Mouse (Mus musculus): ENCODE data around the gene Clrn1.
"Not testable (repeated sequence)": the region's sequence is repeated elsewhere in the genome, so short reads cannot be mapped to it uniquely, and the experiment has no call there.

The Clrn1 gene

GRCm38 (mm10) chr3:58884801-58885573 is at the start of gene Clrn1:
Clrn1 (minus strand) TSS chr3:58885340.
- CTCF ChIA-PET, result no interaction called here

- CTCF ChIA-PET, result no interaction called here
These were observed 38.9 kb upstream of the Clrn1 start for GRCm38 (mm10) chr3:58924027-58924426.

- CTCF ChIA-PET, result no interaction called here
These were observed 38.0 kb upstream of the Clrn1 start for GRCm38 (mm10) chr3:58923140-58923539.

GRCm38 (mm10) chr3:58922636-58923035 is 37.5 kb upstream of the Clrn1 start:
- CTCF ChIA-PET, result no interaction called here

- CTCF ChIA-PET, result no interaction called here
These were observed 36.2 kb upstream of the Clrn1 start for GRCm38 (mm10) chr3:58921316-58921715.

- CTCF ChIA-PET, result no interaction called here
These were observed 19.5 kb upstream of the Clrn1 start for GRCm38 (mm10) chr3:58904656-58905055.

- CTCF ChIA-PET, result interaction anchor here (0.6 kb wide), 1 partner anchor 10 kb away, joined by 3 read pairs; no protein-coding TSS in a partner anchor
These were observed 17.1 kb upstream of the Clrn1 start for GRCm38 (mm10) chr3:58902051-58902758.

- CTCF ChIA-PET, result no interaction called here
These were observed 10.0 kb upstream of the Clrn1 start for GRCm38 (mm10) chr3:58895131-58895530.

GRCm38 (mm10) chr3:58894529-58894928 is 9.4 kb upstream of the Clrn1 start:
- CTCF ChIA-PET, result no interaction called here

GRCm38 (mm10) chr3:58889670-58890069 is 4.5 kb upstream of the Clrn1 start:
- CTCF ChIA-PET, result no interaction called here

- CTCF ChIA-PET, result no interaction called here
These were observed 3.1 kb upstream of the Clrn1 start for GRCm38 (mm10) chr3:58888131-58888715.

GRCm38 (mm10) chr3:58887719-58888118 is 2.6 kb upstream of the Clrn1 start:
- CTCF ChIA-PET, result no interaction called here

- CTCF ChIA-PET, result no interaction called here
These were observed 1.6 kb downstream of the Clrn1 start for GRCm38 (mm10) chr3:58883511-58883907.

- CTCF ChIA-PET, result no interaction called here
These were observed 2.1 kb downstream of the Clrn1 start for GRCm38 (mm10) chr3:58882878-58883510.

GRCm38 (mm10) chr3:58881016-58881415 is 4.1 kb downstream of the Clrn1 start:
- CTCF ChIA-PET, result no interaction called here

GRCm38 (mm10) chr3:58880181-58880580 is 5.0 kb downstream of the Clrn1 start:
- CTCF ChIA-PET, result no interaction called here

- CTCF ChIA-PET, result not testable (repeated sequence)
These were observed 13.3 kb downstream of the Clrn1 start for GRCm38 (mm10) chr3:58871882-58872281.

- CTCF ChIA-PET, result no interaction called here
These were observed 19.4 kb downstream of the Clrn1 start for GRCm38 (mm10) chr3:58865690-58866089.

- CTCF ChIA-PET, result no interaction called here
These were observed 22.2 kb downstream of the Clrn1 start for GRCm38 (mm10) chr3:58862976-58863375.

- CTCF ChIA-PET, result no interaction called here
These were observed 41.7 kb downstream of the Clrn1 start for GRCm38 (mm10) chr3:58843415-58843814.

GRCm38 (mm10) chr3:58833442-58834160 is 51.5 kb downstream of the Clrn1 start:
- CTCF ChIA-PET, result no interaction called here

- CTCF ChIA-PET, result no interaction called here
These were observed 52.3 kb downstream of the Clrn1 start for GRCm38 (mm10) chr3:58832888-58833287.
